Mouse (Mus musculus): Measurements from ENCODE around the gene Mtfmt.

The Mtfmt gene

DNA sequence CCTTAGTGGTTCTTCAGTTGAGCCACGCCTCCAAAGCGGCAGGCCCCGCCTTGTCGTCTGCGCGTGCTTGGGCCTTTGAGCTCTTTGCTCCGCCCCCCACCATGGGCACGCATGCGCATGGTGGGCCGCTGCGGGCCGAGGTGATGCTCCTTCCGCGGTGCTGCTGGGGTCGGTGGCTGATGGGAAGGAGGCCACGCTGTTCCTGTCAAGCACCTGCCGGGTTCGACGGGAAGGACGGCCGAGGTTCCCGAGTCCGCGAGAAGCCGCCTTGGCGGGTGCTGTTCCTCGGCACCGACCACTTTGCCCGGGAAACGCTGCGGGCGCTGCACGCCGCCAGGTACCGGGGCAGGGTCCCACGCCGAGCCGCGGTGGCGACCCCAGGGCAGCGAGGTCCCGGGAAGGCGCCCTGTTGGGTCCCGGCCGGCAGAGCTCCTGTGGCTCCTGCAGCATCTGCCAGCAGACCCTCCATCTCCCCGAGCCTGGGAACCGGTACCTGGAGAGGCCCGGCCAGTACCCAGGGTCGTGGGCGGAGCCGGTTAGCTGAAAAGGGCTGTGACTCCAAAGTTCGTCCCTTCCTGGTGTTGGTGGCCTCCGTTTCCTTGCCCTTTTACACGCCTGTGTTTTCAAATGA, at the start of gene Mtfmt:
Gene Mtfmt, plus strand, starts transcription at position 112 of the 631 bp plus-strand sequence.
- peak; percentile 96 for DNase-seq (ENCODE audit: low read depth, low spot score)

GRCm38 (mm10) chr9:65386373-65387140, 49.0 kb upstream of the Mtfmt start:
- DNase-seq (ENCODE audit: low read depth, low spot score) = peak; percentile 58

DNA sequence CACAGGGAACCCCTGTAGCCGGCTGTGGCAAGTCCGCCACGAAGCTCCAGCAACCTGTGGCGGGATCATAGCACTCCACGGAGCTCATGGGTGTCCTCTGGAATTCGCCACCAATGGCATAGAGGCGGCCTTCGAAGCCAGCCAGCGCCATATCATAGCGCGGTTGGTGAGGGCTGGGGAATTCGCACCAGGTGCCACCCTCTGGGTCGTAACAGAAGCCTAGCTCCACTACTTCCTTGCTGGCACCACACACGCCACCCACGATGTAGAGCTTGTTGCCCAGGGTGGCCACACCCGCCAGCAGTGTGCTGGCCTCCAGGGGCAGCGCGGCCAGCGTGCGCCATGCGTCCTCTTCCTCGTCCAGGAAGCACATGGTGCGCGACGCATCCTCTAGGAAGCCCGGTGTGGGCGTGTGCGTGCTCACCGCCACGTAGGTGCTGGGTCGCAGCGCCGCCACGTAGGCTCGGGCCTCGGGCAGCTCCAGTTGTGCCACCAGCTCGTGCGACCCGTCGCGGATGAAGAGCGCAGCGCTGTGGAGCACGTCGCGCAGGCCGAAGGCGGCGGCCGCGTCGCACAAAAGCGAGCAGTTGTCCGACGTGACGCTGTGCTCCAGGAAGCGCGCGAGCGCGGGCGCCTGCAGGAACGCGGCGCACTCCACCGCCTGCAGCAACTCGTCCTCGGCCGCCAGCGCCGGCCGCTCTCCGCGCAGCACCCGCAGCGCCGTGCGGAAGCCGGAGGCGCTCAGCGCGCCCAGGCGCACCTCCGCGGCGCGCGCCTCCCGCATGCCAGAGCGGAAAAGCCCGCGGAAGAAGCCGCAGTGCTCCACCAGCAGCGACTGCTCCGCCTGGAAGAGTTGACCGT, 44.6 kb upstream of the Mtfmt start:
- DNase-seq (ENCODE audit: low read depth, low spot score) = peak; percentile 59

DNA sequence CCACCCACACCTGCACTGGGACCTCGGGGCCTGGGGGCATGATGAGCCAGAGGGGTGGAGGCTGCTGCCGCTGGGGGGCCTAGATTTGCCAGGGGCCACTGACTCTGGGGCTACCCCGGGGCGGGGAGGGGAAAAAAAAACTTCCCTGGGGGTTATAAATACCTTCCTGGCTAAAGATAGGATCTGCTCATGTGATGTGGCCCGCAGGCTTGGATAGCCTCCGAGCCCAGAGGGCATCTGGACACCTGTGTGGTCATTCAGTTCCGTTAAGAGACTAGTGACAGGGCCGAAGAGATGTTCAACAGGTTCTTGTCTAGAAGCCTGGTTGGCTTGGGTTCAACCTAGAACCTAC, 44.0 kb upstream of the Mtfmt start, which contains the start of gene Kbtbd13:
Gene Kbtbd13, minus strand, starts transcription at position 40 of the 352 bp plus-strand sequence.
- DNase-seq (ENCODE audit: low read depth, low spot score) = no peak

DNA sequence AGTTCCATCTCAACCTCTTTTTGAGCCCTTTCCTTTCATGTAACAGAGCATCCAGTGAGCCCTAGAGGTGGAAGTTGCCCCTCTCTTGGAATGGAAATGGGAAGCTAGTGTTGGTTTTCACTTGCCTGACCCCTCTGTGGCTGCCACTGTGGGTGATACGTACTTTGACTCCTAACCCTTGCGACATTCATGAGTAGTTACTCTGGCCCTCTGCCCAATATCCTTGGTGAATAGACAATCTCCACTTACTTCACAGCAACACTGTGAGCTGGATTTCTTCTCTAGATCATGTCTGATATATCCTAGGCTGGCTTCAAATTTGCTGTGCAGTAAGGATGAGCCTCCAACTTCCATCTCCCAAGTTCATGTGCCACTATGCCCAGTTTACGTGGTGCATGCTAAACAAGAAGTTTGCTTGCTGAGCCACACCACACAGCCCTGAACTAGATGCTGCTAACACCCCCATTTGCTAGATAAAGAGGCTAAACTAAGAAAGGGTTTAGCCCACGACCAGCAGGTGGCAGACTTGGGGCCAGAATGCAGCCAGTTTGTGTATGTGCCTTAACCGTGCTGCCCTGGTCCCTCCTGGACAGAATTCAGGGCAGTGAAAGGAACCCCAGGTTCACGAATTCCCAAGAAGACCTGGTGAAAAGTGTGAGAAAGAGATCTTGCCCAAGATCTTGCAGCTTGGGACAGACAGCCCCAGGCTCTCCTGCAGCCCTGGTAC, 42.8 kb upstream of the Mtfmt start:
- peak; percentile 68 for DNase-seq (ENCODE audit: low read depth, low spot score)

DNA sequence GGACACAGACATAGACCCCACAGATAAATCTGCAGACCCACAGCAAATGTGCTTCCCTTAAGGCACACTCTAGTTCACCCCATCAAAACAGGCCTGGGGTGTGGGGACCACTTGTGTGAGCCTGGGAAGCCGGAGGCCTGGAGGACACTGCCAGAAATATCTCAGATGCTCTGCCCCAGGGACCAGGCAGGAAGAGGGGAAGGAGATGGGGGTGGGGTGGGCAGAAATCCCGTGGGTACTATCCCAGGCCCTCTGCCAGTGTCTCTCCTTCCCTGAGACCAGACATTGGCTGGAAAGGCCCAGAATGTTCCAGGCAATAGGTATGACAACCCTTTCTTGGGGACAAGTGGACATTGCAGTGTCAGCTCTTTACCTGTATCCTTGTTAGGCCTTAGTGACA, 42.0 kb upstream of the Mtfmt start:
- DNase-seq (ENCODE audit: low read depth, low spot score) = no peak

GRCm38 (mm10) chr9:65394360-65394759, 41.2 kb upstream of the Mtfmt start:
- no peak for DNase-seq (ENCODE audit: low read depth, low spot score)

DNA sequence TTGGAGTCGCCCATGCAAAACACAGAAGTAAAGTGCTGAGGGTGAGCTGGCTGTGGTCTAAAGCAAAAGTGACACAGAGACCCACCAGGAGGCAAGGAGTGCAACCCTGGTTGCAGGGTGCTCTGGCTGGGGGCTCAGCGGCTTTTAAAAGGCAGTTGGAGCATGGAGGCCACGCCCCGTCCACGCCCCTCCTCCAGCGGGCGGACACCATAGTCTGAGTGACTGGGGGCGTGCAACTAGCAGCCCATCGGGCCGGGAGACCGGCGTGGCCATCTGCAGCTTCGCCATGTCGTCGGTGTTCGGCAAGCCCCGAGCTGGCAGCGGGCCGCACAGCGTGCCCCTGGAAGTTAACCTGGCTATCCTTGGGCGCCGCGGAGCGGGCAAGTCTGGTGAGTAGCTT, 37.3 kb upstream of the Mtfmt start, which contains the start of gene Rasl12:
Gene Rasl12, plus strand, starts transcription at position 228 of the 400 bp plus-strand sequence.
- DNase-seq (ENCODE audit: low read depth, low spot score) = peak; percentile 79

DNA sequence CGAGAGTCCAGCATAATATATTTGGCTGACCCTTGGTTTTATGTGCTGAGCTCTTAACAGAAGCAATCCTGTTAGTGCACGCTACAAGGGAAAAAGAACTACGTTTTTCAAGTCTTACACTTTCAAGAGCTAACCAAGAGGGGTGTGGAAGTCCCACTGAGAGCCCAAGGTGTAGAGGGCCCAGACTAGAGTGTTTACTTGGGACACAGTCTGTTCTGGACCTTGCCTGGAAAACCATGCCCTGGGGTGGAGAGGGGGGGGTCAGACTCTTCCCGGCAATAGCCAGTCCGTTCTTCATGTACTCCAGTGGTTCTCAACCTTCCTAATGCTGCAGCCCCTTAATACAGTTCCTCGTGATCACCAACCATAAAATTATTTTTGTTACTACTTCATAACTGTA, 35.6 kb upstream of the Mtfmt start:
- DNase-seq (ENCODE audit: low read depth, low spot score) = no peak

DNA sequence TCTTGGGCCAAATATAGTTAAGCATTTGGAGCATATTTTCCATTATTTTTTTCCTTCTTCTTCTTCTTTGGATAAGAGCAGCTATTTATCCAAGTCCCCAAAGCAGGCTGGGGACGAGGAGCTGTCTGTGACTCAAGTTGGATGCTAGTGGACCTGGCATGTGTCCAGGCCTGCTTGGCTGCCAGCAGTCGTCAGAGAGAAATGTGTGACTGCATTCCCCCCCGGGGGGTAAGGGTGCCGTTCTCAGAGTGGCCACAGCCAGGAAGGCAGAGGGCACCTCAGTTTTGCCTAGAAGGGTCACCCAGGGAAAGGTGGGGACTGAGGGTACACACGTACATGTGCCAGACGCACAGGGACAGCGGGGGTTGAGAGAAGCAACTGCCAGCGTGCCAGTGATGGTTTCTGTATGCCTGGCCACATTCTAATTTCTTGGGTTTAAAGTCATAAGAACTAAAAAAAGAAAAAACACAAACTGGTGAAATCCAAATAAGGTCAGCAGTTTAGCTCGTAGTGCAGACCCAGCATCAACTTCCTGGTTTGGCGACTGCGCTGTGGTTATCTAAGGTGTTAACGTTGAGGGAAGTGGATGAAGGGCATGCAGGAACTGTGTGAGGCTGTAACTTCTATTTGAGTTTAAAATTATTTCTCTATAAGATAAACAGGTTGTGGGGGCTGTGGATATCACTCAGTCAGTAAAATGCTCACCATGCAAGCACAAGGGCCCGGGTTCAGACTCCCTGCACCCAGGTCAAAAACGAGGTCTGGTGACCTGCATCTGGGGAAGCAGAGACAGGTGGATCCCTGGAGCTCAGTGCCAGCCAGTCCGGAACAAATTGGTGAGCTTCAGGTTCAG, 31.0 kb upstream of the Mtfmt start:
- DNase-seq (ENCODE audit: low read depth, low spot score) = no peak

DNA sequence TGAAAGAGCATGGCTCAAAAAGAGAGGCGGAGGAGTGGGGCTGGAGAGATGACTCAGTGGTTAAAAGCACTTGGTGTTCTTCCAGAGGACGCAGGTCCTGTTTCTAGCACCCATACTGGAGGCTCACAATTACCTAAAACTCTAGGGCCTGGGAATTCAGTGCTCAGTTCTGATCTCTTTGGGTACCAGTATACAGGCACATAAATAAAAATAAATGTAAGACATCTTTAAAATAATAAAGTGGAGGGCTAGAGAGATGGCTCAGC, 30.5 kb upstream of the Mtfmt start:
- DNase-seq (ENCODE audit: low read depth, low spot score) = no peak

DNA sequence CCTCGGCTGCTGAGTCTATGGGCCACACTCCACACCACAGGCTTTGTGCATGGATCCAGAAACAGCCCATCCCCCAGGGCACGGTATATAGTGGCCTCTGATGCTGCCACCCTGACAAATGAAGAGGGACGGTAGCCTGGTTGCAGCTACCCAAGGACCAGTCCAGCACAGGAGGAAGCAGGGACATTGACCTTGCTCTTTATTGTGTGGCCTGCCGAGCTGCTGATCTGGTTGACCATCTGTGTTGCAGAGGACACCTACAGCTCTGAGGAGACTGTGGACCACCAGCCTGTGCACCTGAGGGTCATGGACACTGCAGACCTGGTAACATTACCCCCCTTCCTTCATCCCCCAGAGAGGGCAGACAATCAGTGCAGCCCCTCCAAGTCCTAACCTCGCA, 28.3 kb upstream of the Mtfmt start:
- DNase-seq (ENCODE audit: low read depth, low spot score) = no peak

GRCm38 (mm10) chr9:65407861-65408260, 27.7 kb upstream of the Mtfmt start:
- DNase-seq (ENCODE audit: low read depth, low spot score) = no peak

- DNase-seq (ENCODE audit: low read depth, low spot score) = no peak
Measured at GRCm38 (mm10) chr9:65408871-65409295, 26.7 kb upstream of the Mtfmt start.

- DNase-seq (ENCODE audit: low read depth, low spot score) = no peak
Measured at GRCm38 (mm10) chr9:65410378-65410777, 25.2 kb upstream of the Mtfmt start.

DNA sequence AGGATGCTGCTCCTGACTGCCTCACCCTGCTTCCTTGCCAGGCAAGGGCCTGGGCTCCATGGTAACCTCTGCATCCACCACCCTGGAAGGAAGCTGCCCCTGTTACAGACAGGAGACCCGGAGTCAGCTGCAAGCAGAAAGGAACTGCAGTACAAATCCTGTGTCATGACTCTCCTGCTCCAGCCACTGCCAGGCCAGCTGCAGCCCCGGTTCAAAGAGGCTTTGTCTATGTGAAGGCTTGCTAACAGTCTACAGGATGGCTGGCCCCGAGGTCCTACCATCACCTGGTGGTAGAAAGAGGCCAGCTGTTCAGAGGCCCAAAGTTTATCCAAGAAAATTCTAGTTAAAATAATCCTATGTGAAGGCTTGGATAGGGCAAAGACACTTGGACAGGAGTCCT, 24.3 kb upstream of the Mtfmt start:
- DNase-seq (ENCODE audit: low read depth, low spot score) = no peak

- no peak for DNase-seq (ENCODE audit: low read depth, low spot score)
Measured at GRCm38 (mm10) chr9:65417738-65418137, 17.8 kb upstream of the Mtfmt start.

DNA sequence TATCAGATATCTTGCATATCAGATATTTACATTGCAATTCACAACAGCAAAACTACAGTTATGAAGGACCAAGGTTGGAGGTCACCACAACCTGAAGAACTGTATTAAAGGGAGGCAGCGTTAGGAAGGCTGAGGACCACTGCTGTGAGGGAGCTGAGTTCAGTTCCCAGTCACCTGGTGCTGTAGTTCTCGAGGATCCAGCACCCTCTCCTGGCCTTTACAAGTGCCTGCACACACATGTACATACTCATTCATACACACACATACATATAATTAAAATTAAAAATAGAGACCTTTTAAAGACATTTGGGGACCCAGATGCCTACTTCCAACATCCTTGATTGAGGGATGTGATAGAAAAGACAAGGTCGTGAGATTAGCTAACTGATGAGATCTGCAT, 15.9 kb upstream of the Mtfmt start:
- no peak for DNase-seq (ENCODE audit: low read depth, low spot score)

DNA sequence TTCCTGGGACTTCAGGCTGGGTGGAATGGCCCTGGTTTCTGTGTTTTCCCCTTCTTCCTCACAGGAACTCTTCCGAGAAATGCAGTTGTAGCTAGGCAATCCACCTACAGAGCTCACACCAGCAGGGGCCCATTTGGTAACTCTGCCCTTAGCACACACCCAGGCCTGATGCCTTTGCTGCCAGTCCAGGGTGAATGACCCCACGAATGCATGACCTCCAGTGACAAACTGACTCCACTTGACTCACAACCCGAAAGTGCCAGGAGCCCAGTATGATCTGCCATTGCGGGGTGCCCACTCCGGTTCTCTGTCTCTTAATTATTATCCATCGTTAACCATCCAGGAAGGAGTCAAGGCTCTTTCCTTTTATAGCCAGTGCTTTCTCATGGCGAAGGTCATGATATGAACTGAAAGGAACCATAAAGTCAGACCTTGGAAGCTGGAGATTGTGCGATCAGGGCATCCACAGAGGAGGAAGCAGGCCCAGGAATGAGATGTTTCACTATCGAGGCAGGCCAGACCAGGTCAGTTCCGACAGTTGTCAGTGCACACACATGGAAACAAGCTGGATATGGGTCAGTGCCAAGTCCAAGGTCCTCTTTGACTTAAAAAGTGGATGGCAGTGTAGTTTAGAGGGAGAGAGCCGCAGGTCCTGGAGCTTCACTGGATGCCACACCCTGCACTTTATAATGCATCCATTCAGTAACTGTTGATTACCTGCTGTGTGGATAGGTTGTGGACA, 12.7 kb upstream of the Mtfmt start, which contains the start of gene Slc51b:
Gene Slc51b, minus strand, starts transcription at position 196 of the 742 bp plus-strand sequence.
- no peak for DNase-seq (ENCODE audit: low read depth, low spot score)

DNA sequence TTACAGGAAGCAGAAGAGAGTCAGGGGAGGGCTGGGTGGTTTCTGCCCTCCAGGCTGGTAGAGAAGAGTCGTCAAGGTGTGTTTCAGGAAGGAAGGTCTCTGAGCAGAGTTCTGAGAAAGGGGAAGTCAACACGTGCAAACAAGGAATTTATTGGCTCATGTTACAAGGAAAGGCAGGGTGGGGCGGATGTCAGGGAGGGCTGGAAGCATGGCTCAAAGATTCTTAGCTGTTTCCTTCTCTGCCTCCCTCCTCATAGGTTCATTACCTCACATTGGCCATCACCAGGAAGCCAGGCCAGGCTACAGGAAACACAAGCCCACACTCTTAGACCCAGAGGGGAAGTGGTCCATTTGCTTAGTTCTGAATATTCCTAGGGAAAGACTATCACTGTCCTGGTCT, 11.2 kb upstream of the Mtfmt start:
- DNase-seq (ENCODE audit: low read depth, low spot score) = no peak
